Mouse (Mus musculus) midbrain, embryonic 14.5 days (tissue): ENCODE results near the gene Txnip. TPM values are rescaled to one million over a fixed set of nuclear protein-coding genes. Genes with fewer than 3 reads are reported as not detected.
"Not testable (repeated sequence)": the region's sequence is repeated elsewhere in the genome, so short reads cannot be mapped to it uniquely, and the experiment has no call there.

ENCODE experiments used
- ATAC-seq: fragments of 200-750 bp; cut with Nextera tagmentation; 2 replicates; pipeline ENCODE4 v1.8.0; 2017; ENCODE audit warnings: moderate number of reproducible peaks, moderate library complexity; ENCODE audit not compliant: low FRiP score, low TSS enrichment
- DNase-seq: peaks from one replicate; pipeline ENCODE4 v3.0.0-alpha.2; 2015
- H3K27ac ChIP-seq: fragments of 300-500 bp; sonication (generic); replicated peaks from 2 replicates; pipeline ENCODE4 v1.5.1; 2014; ENCODE audit warnings: mild to moderate bottlenecking, low read depth, low read length, moderate library complexity
- H3K27me3 ChIP-seq: fragments of 300-500 bp; sonication (generic); 2 replicates; pipeline ENCODE4 v1.6.1; 2014; ENCODE audit warnings: low read length, control low read depth, mixed read lengths; ENCODE audit not compliant: control insufficient read depth, insufficient read depth
- H3K36me3 ChIP-seq: fragments of 300-500 bp; sonication (generic); 2 replicates; pipeline ENCODE4 v1.6.1; 2014; ENCODE audit warnings: low read length, control low read depth; ENCODE audit not compliant: control insufficient read depth, insufficient read depth
- H3K4me1 ChIP-seq: fragments of 300-500 bp; sonication (generic); 2 replicates; pipeline ENCODE4 v1.6.1; 2014; ENCODE audit warnings: mild to moderate bottlenecking, antibody characterized with exemption, low read length, control low read depth; ENCODE audit not compliant: control insufficient read depth, insufficient read depth
- H3K4me2 ChIP-seq: fragments of 300-500 bp; sonication (generic); 2 replicates; pipeline ENCODE4 v1.6.1; 2014; ENCODE audit warnings: mild to moderate bottlenecking, low read length, moderate library complexity
- H3K4me3 ChIP-seq: fragments of 300-500 bp; sonication (generic); replicated peaks from 2 replicates; pipeline ENCODE4 v1.5.1; 2014; ENCODE audit warnings: low read depth, low read length
- H3K9ac ChIP-seq: fragments of 300-500 bp; sonication (generic); replicated peaks from 2 replicates; pipeline ENCODE4 v1.6.1; 2014; ENCODE audit warnings: mild to moderate bottlenecking, low read length, moderate library complexity
- H3K9me3 ChIP-seq: fragments of 300-500 bp; sonication (generic); 2 replicates; pipeline ENCODE4 v1.6.1; 2016; ENCODE audit warnings: low read length, control low read depth, mixed read lengths; ENCODE audit not compliant: control insufficient read depth
- WGBS: fragments of 180-500 bp; shearing (Covaris S2); extraction: QIAGEN DNeasy Blood & Tissue Kit; methylation state at CpG from one replicate; pipeline ENCODE4 v1.1.7; 2014; 5-methylcytosine and 5-hydroxymethylcytosine counted together
- polyA plus RNA-seq: library from polyadenylated mRNA; unstranded; fragments of >200 nt; fragmentation: Nextera tagmentation; extraction: Ambion mirVana; gene quantifications from 2 replicates; pipeline ENCODE4 v1.2.1, GENCODE M21; 2014

The Txnip gene
- polyA plus RNA-seq, 1 experiment from 2014 or later = 60.1 TPM

- H3K9me3 ChIP-seq, DNase-seq, H3K27me3 ChIP-seq, H3K27ac ChIP-seq, H3K4me3 ChIP-seq, H3K4me2 ChIP-seq, H3K36me3 ChIP-seq, ATAC-seq, H3K9ac ChIP-seq: not testable (repeated sequence)
- WGBS = 81% methylated on average over 3 of the region's 4 CpGs
- H3K4me1 ChIP-seq = peaks cover 33% of the 10 kb centered on the region
Observed at GRCm38 (mm10) chr3:96606007-96606406, 48.2 kb downstream of the Txnip start.

GRCm38 (mm10) chr3:96606618-96607017 is 48.9 kb downstream of the Txnip start:
- Histone ChIP-seq H3K9me3 (no peaks in the 10 kb centered on the region), H3K4me2 (no peak overlapping the region), H3K4me3 (no peak overlapping the region), H3K27me3 (no peaks in the 10 kb centered on the region), H3K9ac (no peak overlapping the region), H3K36me3 (0 out of 2 replicates have a peak, but pooled peaks cover 3% of the 10 kb centered on the region), H3K4me1 (peaks cover 33% of the 10 kb centered on the region), H3K27ac (no peak overlapping the region)
- ATAC-seq (no peak), DNase-seq (no peak)
- WGBS = 89% methylated on average over 4 of the region's 4 CpGs

Other genes with a start within 250 kb of the Txnip start
- not detected in 2 replicates for gene BC107364, start 105.7 kb upstream of the Txnip start, polyA plus RNA-seq
- 0.84 and 1.3 TPM in 2 replicates for gene Hfe2, start 32.8 kb upstream of the Txnip start, polyA plus RNA-seq
- gene Gm16253, start 19.0 kb downstream of the Txnip start, polyA plus RNA-seq = 0.43 and 0.45 TPM in 2 replicates
- gene Polr3gl, start 36.2 kb downstream of the Txnip start, polyA plus RNA-seq = 14.8 and 17.1 TPM in 2 replicates
- gene Ankrd34a, start 38.7 kb downstream of the Txnip start, polyA plus RNA-seq = 12.0 and 13.7 TPM in 2 replicates
- gene Lix1l, start 43.2 kb downstream of the Txnip start, polyA plus RNA-seq = 6.7 and 7.5 TPM in 2 replicates
- gene Rbm8a, start 72.0 kb downstream of the Txnip start, polyA plus RNA-seq = 125 and 139 TPM in 2 replicates
- gene Pex11b, start 77.4 kb downstream of the Txnip start, polyA plus RNA-seq = 61.3 and 61.5 TPM in 2 replicates
- gene Gm42957, start 77.5 kb downstream of the Txnip start, polyA plus RNA-seq = 0.11 TPM in 1 of 2 replicates, not detected in the other
- 0.62 and 0.84 TPM in 2 replicates for gene Itga10, start 87.6 kb downstream of the Txnip start, polyA plus RNA-seq
- gene Ankrd35, start 112.2 kb downstream of the Txnip start, polyA plus RNA-seq = 0.57 and 0.84 TPM in 2 replicates
- gene Pias3, start 138.4 kb downstream of the Txnip start, polyA plus RNA-seq = 25.5 and 26.3 TPM in 2 replicates
- 14.1 and 14.3 TPM in 2 replicates for gene Nudt17, start 150.6 kb downstream of the Txnip start, polyA plus RNA-seq
- 27.9 and 28.7 TPM in 2 replicates for gene Polr3c, start 169.7 kb downstream of the Txnip start, polyA plus RNA-seq
- gene Rnf115, start 169.7 kb downstream of the Txnip start, polyA plus RNA-seq = 69.6 and 83.8 TPM in 2 replicates